Mouse (Mus musculus) cerebellum, adult (tissue): ENCODE measurements around the gene Adar.
A peak's percentile ranks its signal among the peaks of the same experiment; 100 is the strongest.

Experiments used
- ATAC-seq: cut with Nextera tagmentation; 2 replicates; pipeline ENCODE4 v1.9.2; 2017; ENCODE audit warnings: mild to moderate bottlenecking, moderate library complexity, mixed read lengths; ENCODE audit not compliant: insufficient number of reproducible peaks, low FRiP score, low TSS enrichment

The Adar gene

GRCm38 (mm10) chr3:89730350-89731331, 15.8 kb downstream of the Adar start:
- peak; percentile 74 for ATAC-seq

GRCm38 (mm10) chr3:89732091-89732490, 17.3 kb downstream of the Adar start:
- no peak for ATAC-seq

GRCm38 (mm10) chr3:89738509-89738908, 23.7 kb downstream of the Adar start:
- ATAC-seq: no peak

- no peak for ATAC-seq
Measured at GRCm38 (mm10) chr3:89752307-89752706, 37.5 kb downstream of the Adar start.

GRCm38 (mm10) chr3:89755283-89755682, 40.5 kb downstream of the Adar start:
- ATAC-seq: no peak

GRCm38 (mm10) chr3:89757851-89758250, 43.0 kb downstream of the Adar start:
- no peak for ATAC-seq

- ATAC-seq: peak; percentile 60
Measured at GRCm38 (mm10) chr3:89759786-89760185, 45.0 kb downstream of the Adar start.

- ATAC-seq: peak; percentile 43
Measured at GRCm38 (mm10) chr3:89764119-89764724, 49.4 kb downstream of the Adar start, which contains the start of gene Chrnb2. Gene Chrnb2 (minus strand): TSS chr3:89764632.

GRCm38 (mm10) chr3:89769584-89769983, 54.8 kb downstream of the Adar start:
- ATAC-seq: no peak

GRCm38 (mm10) chr3:89770425-89771002, 55.7 kb downstream of the Adar start:
- no peak for ATAC-seq

GRCm38 (mm10) chr3:89772588-89772967, 57.8 kb downstream of the Adar start:
- peak; percentile 69 for ATAC-seq

GRCm38 (mm10) chr3:89772968-89773709, 58.3 kb downstream of the Adar start, which contains the start of gene Ube2q1:
Gene Ube2q1 (plus strand): TSS chr3:89773616.
- peak; percentile 86 for ATAC-seq

GRCm38 (mm10) chr3:89773740-89774211, 59.0 kb downstream of the Adar start:
- ATAC-seq: 0 out of 2 replicates have a peak, but pooled peaks have one; percentile 8

GRCm38 (mm10) chr3:89774236-89774960, 59.6 kb downstream of the Adar start:
- ATAC-seq: no peak

GRCm38 (mm10) chr3:89776001-89776400, 61.2 kb downstream of the Adar start:
- no peak for ATAC-seq

- ATAC-seq: no peak
Measured at GRCm38 (mm10) chr3:89780102-89780501, 65.3 kb downstream of the Adar start.

GRCm38 (mm10) chr3:89781640-89782039, 66.8 kb downstream of the Adar start:
- ATAC-seq: no peak

- peak; percentile 66; the same call in 1 of the 2 replicates for ATAC-seq
Measured at GRCm38 (mm10) chr3:89784991-89785753, 70.3 kb downstream of the Adar start.

GRCm38 (mm10) chr3:89786275-89786674, 71.5 kb downstream of the Adar start:
- no peak for ATAC-seq
